Mouse (Mus musculus): ENCODE measurements at regions not wholly inside any gene's neighbourhood (a gene's known extent, or its start where the extent isn't known, plus 50 kb on each side); places are given as distances from the start of the nearest gene placed in this dataset.

- DNase-seq (ENCODE audit: low read depth, low spot score): no peak
These were observed 210.1 kb downstream of the Gja1 start for GRCm38 (mm10) chr10:56587205-56587604.

GRCm38 (mm10) chr10:56597382-56597781, 220.3 kb downstream of the Gja1 start:
- no peak for DNase-seq (ENCODE audit: low read depth, low spot score)

- no peak for DNase-seq (ENCODE audit: low read depth, low spot score)
These were observed 221.1 kb downstream of the Gja1 start for GRCm38 (mm10) chr10:56598191-56598590.

DNA sequence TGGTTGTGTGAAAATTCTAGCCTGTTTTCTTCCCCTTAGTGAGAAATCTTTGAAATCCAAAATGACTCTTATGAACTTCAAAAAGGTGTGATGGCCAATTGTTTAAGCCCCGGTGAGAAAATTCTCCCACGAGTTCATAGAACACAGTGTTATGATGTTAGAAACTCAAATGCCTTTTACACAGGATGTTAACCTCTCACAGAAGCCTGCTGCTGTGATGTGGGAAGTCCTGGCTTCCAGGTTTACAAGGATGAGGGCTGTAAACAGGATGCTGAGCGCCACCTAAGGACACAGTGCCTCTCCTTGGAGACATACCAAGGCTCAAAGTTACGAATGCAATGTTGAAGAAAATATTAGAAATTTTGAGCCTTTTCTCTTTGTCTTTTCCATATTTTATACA, 222.8 kb downstream of the Gja1 start:
- DNase-seq (ENCODE audit: low read depth, low spot score): no peak

DNA sequence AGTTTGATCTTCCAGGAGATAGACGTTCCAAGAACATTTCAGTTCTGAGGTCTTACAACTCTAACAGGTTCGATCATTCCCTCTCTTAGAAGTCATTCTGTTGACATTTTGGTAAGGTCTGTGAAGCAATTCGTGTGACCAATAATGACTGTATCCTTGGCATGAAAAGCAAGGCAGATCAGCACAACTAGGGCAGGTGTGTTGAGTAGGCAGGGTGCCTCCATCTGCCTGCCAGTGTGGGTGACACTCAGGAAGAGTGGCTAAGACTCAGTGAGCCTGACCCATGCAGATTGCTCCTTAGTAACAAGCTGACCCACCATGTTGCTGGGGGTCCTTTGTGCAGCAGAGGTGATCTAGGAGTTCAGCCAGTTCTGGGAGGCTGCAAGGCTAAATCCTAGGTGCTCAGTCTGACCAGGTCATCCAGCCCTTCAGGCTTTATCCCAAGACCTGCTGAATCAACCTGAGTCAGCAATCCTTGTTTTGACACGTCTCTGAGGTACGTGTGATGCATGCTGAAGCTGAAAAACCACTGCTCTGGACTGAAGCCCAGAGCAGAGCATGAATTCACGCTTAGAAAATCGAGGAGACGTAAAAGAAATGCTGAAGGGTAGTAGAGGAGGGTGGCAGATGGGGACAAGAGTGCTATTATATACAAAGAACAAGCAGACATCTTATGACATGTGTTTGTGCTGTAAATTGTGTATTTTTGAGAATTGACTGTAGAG, 234.6 kb downstream of the Gja1 start:
- no peak for DNase-seq (ENCODE audit: low read depth, low spot score)

DNA sequence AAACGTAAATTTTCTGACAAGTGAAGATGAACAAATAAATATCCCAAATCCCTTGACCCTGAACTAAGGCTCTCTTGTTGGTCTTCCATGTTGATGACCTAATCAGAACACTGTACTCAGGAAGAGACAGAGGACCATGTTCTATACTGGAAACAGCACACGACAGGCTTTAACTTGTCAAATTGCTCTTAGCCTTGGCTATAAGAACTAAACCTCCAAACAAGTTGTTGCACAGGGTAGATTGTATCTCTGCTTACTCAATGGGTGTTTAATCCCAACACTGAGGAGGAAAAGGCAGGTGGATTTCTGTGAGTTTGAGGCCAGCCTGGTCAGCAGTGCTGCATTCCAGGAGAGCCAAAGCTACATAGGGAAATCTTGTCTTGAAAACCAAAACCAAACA, 265.5 kb downstream of the Gja1 start:
- no peak for DNase-seq (ENCODE audit: low read depth, low spot score)

DNA sequence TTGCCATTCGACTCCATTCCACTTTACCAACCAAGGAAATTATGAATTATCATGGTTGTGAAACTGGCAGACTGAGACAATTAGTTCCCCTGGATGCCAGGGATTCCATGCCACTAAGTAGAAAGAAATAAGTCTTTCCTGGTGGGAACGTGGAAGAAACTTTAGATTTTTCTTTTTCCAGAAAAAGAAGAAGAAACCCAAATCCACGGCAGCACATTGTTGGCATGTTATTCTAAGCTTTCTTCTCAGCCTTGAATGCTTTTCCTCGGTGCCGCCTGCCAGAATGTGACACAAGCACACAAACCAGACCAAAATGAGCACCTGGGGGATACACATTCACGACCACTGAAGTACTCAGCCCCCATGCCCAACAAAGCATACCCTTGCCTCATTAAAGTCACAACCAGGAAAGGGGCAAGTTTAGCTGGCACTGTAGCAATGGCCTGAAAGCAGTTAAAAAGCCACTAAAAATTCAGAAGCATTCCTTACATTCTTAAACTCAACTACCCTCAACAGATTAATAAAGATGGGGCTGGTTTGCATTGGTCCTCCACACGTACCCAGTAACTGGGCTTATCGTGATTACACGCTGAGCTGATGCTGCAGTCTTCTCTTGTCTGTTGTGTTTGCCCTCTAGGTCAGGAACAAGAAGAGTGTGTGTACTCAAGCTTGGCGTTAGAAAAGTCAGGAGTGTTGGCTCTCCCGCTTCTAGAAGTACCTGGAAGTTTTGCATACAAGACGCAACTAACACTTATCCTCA, 266.4 kb downstream of the Gja1 start:
- DNase-seq (ENCODE audit: low read depth, low spot score): no peak

DNA sequence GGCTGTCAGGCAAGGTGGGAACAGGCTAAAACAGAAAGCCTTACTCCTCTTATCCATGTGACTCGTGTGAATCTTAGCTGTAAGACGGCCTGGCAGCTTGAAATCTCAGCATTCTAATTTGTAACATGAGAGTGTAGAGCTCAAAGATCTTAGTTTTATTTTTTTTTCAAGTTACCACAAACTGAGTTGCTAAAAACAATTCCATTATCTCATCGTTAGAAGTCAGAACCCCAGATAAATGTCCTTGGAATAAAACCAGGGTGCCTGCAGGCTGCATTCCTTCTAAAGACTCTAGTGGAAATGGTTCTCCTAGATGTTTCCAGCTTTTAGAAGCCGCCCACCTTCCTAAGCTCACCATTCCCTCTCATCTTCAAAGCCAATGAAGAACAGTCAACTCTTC, 283.4 kb downstream of the Gja1 start:
- DNase-seq (ENCODE audit: low read depth, low spot score): no peak

- no peak for DNase-seq (ENCODE audit: low read depth, low spot score)
These were observed 296.8 kb downstream of the Gja1 start for GRCm38 (mm10) chr10:56673919-56674318.

DNA sequence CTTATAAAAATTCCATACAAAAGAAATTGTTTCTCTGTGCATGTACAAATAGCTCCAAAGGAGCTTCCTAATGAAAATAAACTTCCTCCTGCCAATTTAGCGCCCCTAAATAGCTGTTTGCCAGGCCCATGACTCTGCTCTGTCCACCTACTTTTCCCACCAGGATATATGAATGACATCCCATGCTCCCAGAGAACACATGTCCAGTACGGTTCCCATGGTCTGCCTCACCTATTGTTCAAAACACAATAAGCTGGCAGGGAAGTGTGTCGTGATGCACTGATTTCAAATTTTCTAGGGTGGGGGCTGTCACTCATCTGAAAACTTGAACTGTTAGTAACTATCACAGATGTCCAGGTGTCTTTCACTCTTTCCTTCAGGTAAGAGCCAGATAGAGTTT, 305.8 kb downstream of the Gja1 start:
- DNase-seq (ENCODE audit: low read depth, low spot score): no peak

DNA sequence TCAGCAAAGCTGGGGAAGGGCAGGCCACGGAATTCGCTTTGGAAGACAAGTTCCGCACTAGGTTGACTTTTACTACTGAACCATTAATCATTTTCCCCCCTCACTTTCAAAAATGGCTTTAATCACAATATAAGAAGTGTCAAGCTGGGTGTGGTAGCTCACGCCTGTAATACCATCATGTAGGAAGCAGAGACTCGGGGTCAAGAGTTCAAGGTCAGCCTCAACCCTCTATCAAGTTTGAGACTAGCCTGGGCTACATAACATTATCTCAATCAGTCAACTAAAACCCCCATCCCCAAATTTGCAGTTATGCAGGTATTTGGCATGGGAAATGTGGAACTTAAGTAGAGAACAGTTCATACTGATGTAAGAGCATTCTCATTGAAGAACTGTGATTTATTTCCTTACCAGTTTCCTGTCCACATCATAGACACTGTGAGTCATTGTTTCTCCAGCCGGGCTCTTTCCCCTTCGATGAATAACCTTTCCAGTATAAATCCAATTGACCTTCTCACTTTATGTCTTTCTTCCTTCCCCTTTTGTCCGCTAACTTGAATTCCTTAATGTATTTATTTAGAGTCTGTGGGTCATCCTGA, 308.6 kb downstream of the Gja1 start:
- DNase-seq (ENCODE audit: low read depth, low spot score): no peak

DNA sequence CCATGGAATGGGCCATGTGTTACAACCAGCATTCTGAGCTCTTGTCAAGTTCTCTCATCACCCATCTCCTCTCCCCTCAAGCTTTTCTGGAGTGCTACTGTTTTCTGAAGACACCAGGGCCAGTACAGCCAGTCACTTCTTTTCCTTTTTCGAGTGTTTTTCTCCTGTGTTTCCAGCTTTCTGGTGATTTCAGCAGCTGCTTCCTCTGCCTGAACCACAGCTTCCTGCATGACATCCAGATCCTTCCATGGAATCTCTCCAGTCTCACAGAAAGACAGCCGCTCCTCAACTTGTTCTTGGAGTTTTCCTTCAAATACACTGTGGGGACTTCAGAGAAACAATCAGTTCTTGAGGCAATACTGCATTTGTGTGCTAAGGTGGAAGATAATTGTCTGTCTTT, 314.3 kb downstream of the Gja1 start:
- no peak for DNase-seq (ENCODE audit: low read depth, low spot score)

DNA sequence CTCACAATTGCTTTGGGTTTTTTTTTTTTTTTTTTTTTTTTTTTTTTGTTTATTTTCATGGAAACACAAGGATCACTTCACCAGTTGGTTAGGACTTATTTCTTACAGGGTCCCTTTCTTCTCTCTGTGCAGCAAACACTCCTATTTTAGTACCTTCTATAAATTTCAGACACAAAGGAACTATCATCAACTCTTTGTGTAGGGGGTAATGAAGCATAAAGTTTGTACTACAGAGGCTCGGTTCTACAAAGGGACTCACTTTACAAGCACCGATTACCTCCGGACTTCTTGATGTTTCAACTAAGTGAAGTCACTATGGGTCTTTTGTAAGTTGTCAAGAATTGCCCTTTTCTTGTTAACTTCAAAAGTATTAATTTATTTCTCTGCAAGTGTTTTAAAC, 318.0 kb downstream of the Gja1 start:
- DNase-seq (ENCODE audit: low read depth, low spot score): no peak

- no peak for DNase-seq (ENCODE audit: low read depth, low spot score)
These were observed 323.0 kb downstream of the Gja1 start for GRCm38 (mm10) chr10:56700126-56700525.

DNA sequence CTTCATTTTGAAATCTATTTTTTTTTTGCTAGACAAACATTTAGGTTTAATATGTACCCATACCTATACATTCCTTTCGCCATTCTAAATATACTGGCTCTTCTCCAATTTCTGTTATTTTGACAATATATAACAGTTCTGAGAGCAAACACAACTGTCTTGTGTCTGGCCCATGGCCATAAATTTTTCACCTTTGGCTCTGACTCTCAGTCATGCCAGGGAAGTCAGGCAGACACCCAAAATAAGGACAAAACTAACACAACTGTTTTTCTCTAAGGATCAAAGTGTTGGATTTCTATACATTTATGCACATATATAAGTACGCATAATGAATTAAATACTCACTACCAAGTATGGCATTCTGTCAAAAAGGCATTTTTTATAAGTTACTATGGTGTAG, 331.3 kb downstream of the Gja1 start:
- no peak for DNase-seq (ENCODE audit: low read depth, low spot score)

DNA sequence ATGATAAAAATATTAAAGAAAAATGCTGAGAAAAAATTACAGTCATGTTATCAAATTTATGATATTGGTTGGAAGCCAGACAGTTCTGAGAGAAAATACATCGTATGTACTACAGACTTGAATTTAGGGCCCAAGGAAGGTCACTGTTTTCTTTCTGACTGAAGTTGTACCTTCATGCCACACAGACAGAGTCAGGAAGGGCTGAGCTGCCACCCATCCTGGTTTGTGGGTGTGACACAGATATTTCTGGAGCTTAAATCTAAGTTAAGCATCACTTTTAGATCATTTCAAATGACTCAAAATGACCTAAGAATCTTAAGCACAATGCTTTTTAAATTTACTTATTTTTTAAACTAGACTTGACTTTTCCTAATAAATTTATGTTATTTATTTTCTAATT, 331.8 kb downstream of the Gja1 start:
- DNase-seq (ENCODE audit: low read depth, low spot score): no peak

DNA sequence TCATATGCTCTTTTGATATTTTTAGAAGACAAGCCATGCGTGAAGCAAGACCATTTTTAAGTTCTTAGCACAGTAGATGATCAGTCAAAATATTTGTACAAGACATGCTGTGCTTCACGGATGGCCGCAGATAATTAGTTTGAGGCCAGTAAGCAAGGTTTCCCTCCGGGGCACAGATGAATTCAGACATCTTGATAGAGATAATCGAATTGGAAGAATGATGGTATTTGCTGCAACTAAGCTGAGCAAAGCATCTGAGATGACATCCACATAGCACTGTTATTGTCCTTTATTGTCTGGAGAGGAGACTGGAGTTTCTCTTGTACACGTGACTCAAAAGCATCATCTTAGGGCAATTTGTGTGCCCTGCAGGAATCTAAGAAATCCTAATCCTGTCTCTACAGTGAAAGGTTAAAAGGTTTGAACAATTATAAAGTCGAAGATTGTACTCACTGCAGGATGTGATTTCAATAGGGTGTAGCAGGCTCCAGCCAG, 335.5 kb downstream of the Gja1 start:
- DNase-seq (ENCODE audit: low read depth, low spot score): no peak

DNA sequence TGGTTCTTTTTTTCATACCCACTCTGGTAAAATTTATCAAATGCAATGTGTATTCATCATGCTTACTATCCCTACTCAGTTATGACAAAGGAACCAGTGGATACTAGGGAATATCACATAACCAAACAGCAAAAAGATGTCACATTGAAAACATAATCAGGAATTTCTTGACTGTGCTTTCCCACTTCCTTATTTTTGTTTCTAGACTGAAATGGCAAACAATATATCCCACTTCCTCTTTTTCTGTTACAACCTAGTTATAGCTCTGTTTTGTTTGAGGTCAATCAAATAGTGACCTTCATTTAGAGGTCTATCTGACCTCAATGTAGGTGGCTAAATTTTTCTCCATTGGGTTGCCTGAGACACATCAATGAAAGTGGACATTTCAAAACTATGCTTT, 359.9 kb downstream of the Gja1 start:
- no peak for DNase-seq (ENCODE audit: low read depth, low spot score)

GRCm38 (mm10) chr10:56739621-56740020, 362.5 kb downstream of the Gja1 start:
- DNase-seq (ENCODE audit: low read depth, low spot score): no peak

GRCm38 (mm10) chr10:56752134-56752533, 375.0 kb downstream of the Gja1 start:
- DNase-seq (ENCODE audit: low read depth, low spot score): no peak

GRCm38 (mm10) chr10:56753576-56753975, 376.4 kb downstream of the Gja1 start:
- no peak for DNase-seq (ENCODE audit: low read depth, low spot score)

DNA sequence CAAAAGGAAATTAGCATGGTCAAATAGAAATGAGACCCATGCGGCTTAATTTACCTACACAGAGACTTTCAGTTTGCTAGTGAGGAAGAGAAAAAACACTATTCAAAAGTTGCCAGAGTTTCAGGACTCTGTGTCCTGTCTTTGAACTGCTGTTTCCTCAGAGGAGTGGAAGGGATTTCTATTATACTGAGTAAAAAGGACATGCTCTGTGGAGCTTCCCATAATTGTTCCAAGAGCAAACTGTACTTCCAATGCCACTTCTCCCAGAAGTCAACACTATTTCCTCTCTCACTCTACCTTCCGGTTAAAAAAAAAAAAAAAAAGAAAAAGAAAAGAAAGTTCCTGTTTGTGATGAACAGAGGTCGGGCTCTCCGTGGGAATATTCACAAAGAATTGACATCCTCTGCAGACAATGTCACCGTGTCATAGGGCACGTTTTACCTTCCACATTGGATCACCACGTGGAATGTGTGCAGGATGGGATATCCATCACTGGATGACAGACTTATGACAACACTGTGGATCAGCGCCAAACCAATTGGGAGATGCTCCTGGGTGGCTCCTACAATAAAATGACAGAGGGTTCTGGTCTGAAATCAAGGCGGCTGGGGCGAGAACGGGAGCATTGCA, 377.5 kb downstream of the Gja1 start:
- DNase-seq (ENCODE audit: low read depth, low spot score): no peak
